Mouse (Mus musculus) cerebellum, adult 2 months (tissue): ENCODE data around the gene Ankrd6.

Experiments
- CTCF ChIP-seq: fragments of 200-500 bp; IDR thresholded peaks from 2 replicates; pipeline ENCODE4 v1.5.1; 2011; ENCODE audit warnings: low read depth, mild to moderate bottlenecking, control low read depth, low read length, moderate library complexity, borderline replicate concordance; ENCODE audit not compliant: insufficient read depth
- POLR2A ChIP-seq: fragments of 200-500 bp; IDR thresholded peaks from 2 replicates; pipeline ENCODE4 v1.6.1; 2011; ENCODE audit warnings: low read length, control low read depth, borderline replicate concordance; ENCODE audit not compliant: insufficient read depth

DNA sequence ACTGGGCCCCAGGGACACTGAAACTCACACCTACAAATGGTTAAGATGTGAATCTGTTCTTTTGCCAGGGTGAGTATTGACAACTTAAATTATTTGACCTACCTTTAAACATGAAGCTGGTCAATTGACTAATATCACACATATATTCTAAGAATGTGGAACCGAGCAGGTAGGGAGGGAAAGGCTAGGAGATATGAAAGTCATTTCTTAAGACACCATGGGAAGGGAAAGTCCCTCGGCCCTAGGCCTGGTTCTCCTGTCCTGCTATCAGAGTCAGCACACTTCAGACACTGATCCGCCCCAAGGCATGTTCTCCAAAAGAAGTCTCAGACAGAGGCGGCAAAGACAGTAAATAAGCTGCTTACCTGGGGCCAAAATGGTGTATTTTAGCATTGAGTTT, 95.7 kb downstream of the Ankrd6 start:
- TF ChIP-seq CTCF = no peak
- TF ChIP-seq POLR2A = no peak
